Mouse (Mus musculus): ENCODE results near the gene Bcat1.
"Not testable (repeated sequence)": the region's sequence is repeated elsewhere in the genome, so short reads cannot be mapped to it uniquely, and the experiment has no call there.

The Bcat1 gene

GRCm38 (mm10) chr6:145075548-145076224 is at the start of gene Bcat1:
Bcat1 (minus strand) TSS chr6:145076184.
- DNase-seq: no peak

- no peak for DNase-seq
These were observed 49.7 kb upstream of the Bcat1 start for GRCm38 (mm10) chr6:145125591-145126113.

GRCm38 (mm10) chr6:145124621-145125020 is 48.6 kb upstream of the Bcat1 start:
- DNase-seq: no peak

- no peak for DNase-seq
These were observed 47.4 kb upstream of the Bcat1 start for GRCm38 (mm10) chr6:145123136-145124060.

GRCm38 (mm10) chr6:145122423-145123059 is 46.6 kb upstream of the Bcat1 start:
- DNase-seq: no peak

GRCm38 (mm10) chr6:145121590-145122420 is 45.8 kb upstream of the Bcat1 start:
- DNase-seq: no peak

- no peak for DNase-seq
These were observed 45.0 kb upstream of the Bcat1 start for GRCm38 (mm10) chr6:145120787-145121589.

- no peak for DNase-seq
These were observed 44.1 kb upstream of the Bcat1 start for GRCm38 (mm10) chr6:145120086-145120485.

GRCm38 (mm10) chr6:145116098-145116672 is 40.2 kb upstream of the Bcat1 start:
- no peak for DNase-seq

- DNase-seq: no peak
These were observed 39.6 kb upstream of the Bcat1 start, which contains the start of gene Lrmp for GRCm38 (mm10) chr6:145115476-145116097. Lrmp (plus strand) TSS chr6:145115653.

GRCm38 (mm10) chr6:145114561-145114960 is 38.6 kb upstream of the Bcat1 start:
- DNase-seq: no peak

- DNase-seq: no peak
These were observed 36.9 kb upstream of the Bcat1 start for GRCm38 (mm10) chr6:145112865-145113264.

- DNase-seq: no peak
These were observed 34.8 kb upstream of the Bcat1 start for GRCm38 (mm10) chr6:145110786-145111185.

- DNase-seq: no peak
These were observed 30.3 kb upstream of the Bcat1 start for GRCm38 (mm10) chr6:145106163-145106842.

GRCm38 (mm10) chr6:145105439-145105838 is 29.5 kb upstream of the Bcat1 start:
- DNase-seq: no peak

GRCm38 (mm10) chr6:145104241-145104939 is 28.4 kb upstream of the Bcat1 start:
- no peak for DNase-seq

GRCm38 (mm10) chr6:145100923-145101322 is 24.9 kb upstream of the Bcat1 start:
- no peak for DNase-seq

- no peak for DNase-seq
These were observed 18.4 kb upstream of the Bcat1 start for GRCm38 (mm10) chr6:145094431-145094830.

GRCm38 (mm10) chr6:145093038-145093622 is 17.1 kb upstream of the Bcat1 start:
- not testable (repeated sequence) for DNase-seq

Measured in cerebellum, adult 9-11 months (tissue).